Mouse (Mus musculus) liver, adult 2 months (tissue): ENCODE results near the gene Evi5.

Experiments
- CTCF ChIP-seq: fragments of 200-500 bp; IDR thresholded peaks from 2 replicates; pipeline ENCODE4 v1.5.1; 2011; ENCODE audit warnings: low read depth, low read length, control low read depth
- POLR2A ChIP-seq: fragments of 200-500 bp; IDR thresholded peaks from 2 replicates; pipeline ENCODE4 v1.6.1; 2011; ENCODE audit warnings: low read length, control low read depth; ENCODE audit not compliant: insufficient read depth; ENCODE audit errors: extremely low read depth

- TF ChIP-seq POLR2A (no peak), CTCF (no peak)
Observed at GRCm38 (mm10) chr5:107724661-107725434, 150.1 kb downstream of the Evi5 start.
